Mouse (Mus musculus) forebrain, postnatal 0 days (tissue): ENCODE data around the gene Arhgef19. TPM values are rescaled to one million over a fixed set of nuclear protein-coding genes. Genes with fewer than 3 reads are reported as not detected.

ENCODE experiments used
- ATAC-seq: fragments of 200-750 bp; cut with Nextera tagmentation; 2 replicates; pipeline ENCODE4 v1.8.0; 2017; ENCODE audit warnings: mild to moderate bottlenecking, moderate library complexity
- DNase-seq: peaks from one replicate; pipeline ENCODE4 v3.0.0-alpha.2; 2015
- H3K27ac ChIP-seq: fragments of 300-500 bp; sonication (generic); 2 replicates; pipeline ENCODE4 v1.5.1; 2014; ENCODE audit warnings: low read depth, mild to moderate bottlenecking, antibody characterized with exemption, low read length, moderate library complexity, mixed read lengths
- H3K27me3 ChIP-seq: fragments of 300-500 bp; sonication (generic); 2 replicates; pipeline ENCODE4 v1.6.1; 2014; ENCODE audit warnings: mild to moderate bottlenecking, low read length, mixed read lengths; ENCODE audit not compliant: insufficient read depth
- H3K36me3 ChIP-seq: fragments of 300-500 bp; sonication (generic); 2 replicates; pipeline ENCODE4 v1.6.1; 2014; ENCODE audit warnings: mild to moderate bottlenecking, moderate library complexity; ENCODE audit not compliant: insufficient read depth
- H3K4me1 ChIP-seq: fragments of 300-500 bp; sonication (generic); 2 replicates; pipeline ENCODE4 v1.6.1; 2014; ENCODE audit warnings: antibody characterized with exemption; ENCODE audit not compliant: insufficient read depth
- H3K4me2 ChIP-seq: fragments of 300-500 bp; sonication (generic); 2 replicates; pipeline ENCODE4 v1.6.1; 2014; ENCODE audit warnings: low read depth, mild to moderate bottlenecking, moderate library complexity
- H3K4me3 ChIP-seq: fragments of 300-500 bp; sonication (generic); 2 replicates; pipeline ENCODE4 v1.5.1; 2014; ENCODE audit warnings: low read depth, low read length, mixed read lengths
- H3K9ac ChIP-seq: fragments of 300-500 bp; sonication (generic); 2 replicates; pipeline ENCODE4 v1.6.1; 2014; ENCODE audit warnings: mild to moderate bottlenecking
- H3K9me3 ChIP-seq: fragments of 300-500 bp; sonication (generic); 2 replicates; pipeline ENCODE4 v1.6.1; 2016; ENCODE audit warnings: low read length
- CTCF ChIP-seq: sonication (generic); IDR thresholded peaks from 2 replicates; pipeline ENCODE4 v1.5.1; 2016; ENCODE audit warnings: antibody characterized with exemption, control low read depth, low read depth
- WGBS: fragments of 180-500 bp; shearing (Covaris S2); extraction: QIAGEN DNeasy Blood & Tissue Kit; methylation state at CpG from one replicate; pipeline ENCODE4 v1.1.7; 2014; 5-methylcytosine and 5-hydroxymethylcytosine counted together
- polyA plus RNA-seq: library from polyadenylated mRNA; unstranded; fragments of >200 nt; fragmentation: Nextera tagmentation; extraction: Ambion mirVana; gene quantifications from 2 replicates; pipeline ENCODE4 v1.2.1, GENCODE M21; 2015
- total RNA-seq: library from RNA; depleted of rRNA; stranded (reverse); fragments of >200 nt; gene quantifications from 2 replicates; pipeline ENCODE4 v1.2.3, GENCODE M21; 2014

The Arhgef19 gene
- total and polyA plus RNA-seq, 2 experiments from 2014 or later: 0.90 to 0.95 TPM

GRCm38 (mm10) chr4:141283879-141284411 is 44.6 kb downstream of the Arhgef19 start:
- no peak for TF ChIP-seq CTCF
- Histone ChIP-seq H3K9me3 (no peaks in the 10 kb centered on the region), H3K4me3 (no peak overlapping the region), H3K27ac (no peak overlapping the region), H3K4me1 (no peaks in the 10 kb centered on the region), H3K36me3 (no peaks in the 10 kb centered on the region), H3K27me3 (peaks cover 3% of the 10 kb centered on the region; the same call in 1 of the 2 replicates), H3K4me2 (no peak overlapping the region), H3K9ac (no peak overlapping the region)
- DNase-seq (no peak), ATAC-seq (no peak)
- WGBS: 21% methylated on average over 8 of the region's 8 CpGs

GRCm38 (mm10) chr4:141284486-141284885 is 45.2 kb downstream of the Arhgef19 start:
- no peak overlapping the region for H3K9ac ChIP-seq

GRCm38 (mm10) chr4:141285128-141285527 is 45.8 kb downstream of the Arhgef19 start:
- WGBS: 19% methylated on average over 8 of the region's 8 CpGs
- H3K4me2 ChIP-seq: no peak overlapping the region
- H3K27ac ChIP-seq: no peak overlapping the region
- H3K36me3 ChIP-seq: no peaks in the 10 kb centered on the region
- H3K4me3 ChIP-seq: no peak overlapping the region
- DNase-seq (no peak), ATAC-seq (no peak)
- H3K27me3 ChIP-seq: peaks cover 3% of the 10 kb centered on the region; the same call in 1 of the 2 replicates
- H3K9me3 ChIP-seq: no peaks in the 10 kb centered on the region
- H3K4me1 ChIP-seq: no peaks in the 10 kb centered on the region
- no peak for TF ChIP-seq CTCF
- no peak overlapping the region for H3K9ac ChIP-seq

More at GRCm38 (mm10) chr4:141284486-141284885, 45.2 kb downstream of the Arhgef19 start:
- Histone ChIP-seq H3K27me3 (peaks cover 3% of the 10 kb centered on the region; the same call in 1 of the 2 replicates), H3K36me3 (no peaks in the 10 kb centered on the region), H3K27ac (no peak overlapping the region), H3K9me3 (no peaks in the 10 kb centered on the region), H3K4me1 (no peaks in the 10 kb centered on the region), H3K4me3 (no peak overlapping the region), H3K4me2 (no peak overlapping the region)
- no peak for TF ChIP-seq CTCF
- ATAC-seq: no peak
- DNase-seq: no peak
- 70% methylated on average over 3 of the region's 3 CpGs for WGBS

- Histone ChIP-seq H3K4me1 (no peaks in the 10 kb centered on the region), H3K36me3 (no peaks in the 10 kb centered on the region), H3K9me3 (no peaks in the 10 kb centered on the region), H3K4me3 (no peak overlapping the region), H3K4me2 (no peak overlapping the region), H3K27me3 (peaks cover 6% of the 10 kb centered on the region; the same call in 1 of the 2 replicates), H3K9ac (no peak overlapping the region), H3K27ac (no peak overlapping the region)
- ATAC-seq (no peak), DNase-seq (no peak)
- TF ChIP-seq CTCF: no peak
- 21% methylated on average over 20 of the region's 20 CpGs for WGBS
Measured at GRCm38 (mm10) chr4:141286860-141287517, 47.7 kb downstream of the Arhgef19 start.

- Histone ChIP-seq H3K4me2 (no peak overlapping the region), H3K9me3 (no peaks in the 10 kb centered on the region), H3K4me3 (no peak overlapping the region), H3K4me1 (no peaks in the 10 kb centered on the region), H3K27ac (no peak overlapping the region), H3K27me3 (peaks cover 10% of the 10 kb centered on the region; the same call in 1 of the 2 replicates), H3K36me3 (no peaks in the 10 kb centered on the region), H3K9ac (no peak overlapping the region)
- WGBS: 31% methylated on average over 15 of the region's 15 CpGs
- DNase-seq: no peak
- TF ChIP-seq CTCF: no peak
- ATAC-seq: no peak
Measured at GRCm38 (mm10) chr4:141287518-141288004, 48.3 kb downstream of the Arhgef19 start.

- WGBS: 67% methylated on average over 8 of the region's 8 CpGs
Measured at GRCm38 (mm10) chr4:141288152-141288551, 48.9 kb downstream of the Arhgef19 start.

More at GRCm38 (mm10) chr4:141288152-141288551, 48.9 kb downstream of the Arhgef19 start:
- H3K4me2 ChIP-seq: no peak overlapping the region
- no peak overlapping the region for H3K9ac ChIP-seq
- peaks cover 10% of the 10 kb centered on the region; the same call in 1 of the 2 replicates for H3K27me3 ChIP-seq
- ATAC-seq: no peak
- no peaks in the 10 kb centered on the region for H3K9me3 ChIP-seq
- DNase-seq: no peak
- no peaks in the 10 kb centered on the region for H3K4me1 ChIP-seq
- no peak for TF ChIP-seq CTCF
- no peak overlapping the region for H3K27ac ChIP-seq
- H3K36me3 ChIP-seq: no peaks in the 10 kb centered on the region
- H3K4me3 ChIP-seq: no peak overlapping the region
